Mouse (Mus musculus) stomach, embryonic 14.5 days (tissue): ENCODE data around the gene Stx5a. TPM values are rescaled to one million over a fixed set of nuclear protein-coding genes. Genes with fewer than 3 reads are reported as not detected.

ENCODE experiments used
- ATAC-seq: fragments of 200-750 bp; cut with Nextera tagmentation; 2 replicates; pipeline ENCODE4 v1.8.0; 2017; ENCODE audit warnings: low read depth, moderate TSS enrichment; ENCODE audit not compliant: insufficient number of reproducible peaks, insufficient read depth, low FRiP score
- H3K27ac ChIP-seq: fragments of 300-500 bp; sonication (generic); 2 replicates; pipeline ENCODE4 v1.5.1; 2014; ENCODE audit warnings: mild to moderate bottlenecking, low read length, moderate library complexity, mixed read lengths
- H3K27me3 ChIP-seq: fragments of 300-500 bp; sonication (generic); 2 replicates; pipeline ENCODE4 v1.6.1; 2014; ENCODE audit warnings: low read length, control low read depth, mixed read lengths; ENCODE audit not compliant: control insufficient read depth, insufficient read depth
- H3K36me3 ChIP-seq: fragments of 300-500 bp; sonication (generic); 2 replicates; pipeline ENCODE4 v1.6.1; 2014; ENCODE audit warnings: mild to moderate bottlenecking, control low read depth, low read length, moderate library complexity, mixed read lengths; ENCODE audit not compliant: control insufficient read depth, insufficient read depth
- H3K4me1 ChIP-seq: fragments of 300-500 bp; sonication (generic); 2 replicates; pipeline ENCODE4 v1.6.1; 2014; ENCODE audit warnings: low read length, control low read depth, mixed read lengths; ENCODE audit not compliant: control insufficient read depth, insufficient read depth
- H3K4me2 ChIP-seq: fragments of 300-500 bp; sonication (generic); replicated peaks from 2 replicates; pipeline ENCODE4 v1.6.1; 2014; ENCODE audit warnings: low read depth, low read length, control low read depth
- H3K4me3 ChIP-seq: fragments of 300-500 bp; sonication (generic); 2 replicates; pipeline ENCODE4 v1.5.1; 2014; ENCODE audit warnings: low read depth, low read length, control low read depth
- H3K9ac ChIP-seq: fragments of 300-500 bp; sonication (generic); replicated peaks from 2 replicates; pipeline ENCODE4 v1.6.1; 2014; ENCODE audit warnings: low read depth, mild to moderate bottlenecking, control low read depth, low read length, moderate library complexity, mixed read lengths
- H3K9me3 ChIP-seq: fragments of 300-500 bp; sonication (generic); 2 replicates; pipeline ENCODE4 v1.6.1; 2016; ENCODE audit warnings: low read depth, low read length, control low read depth; ENCODE audit not compliant: control insufficient read depth
- WGBS: fragments of 180-500 bp; shearing (Covaris S2); extraction: QIAGEN DNeasy Blood & Tissue Kit; methylation state at CpG from one replicate; pipeline ENCODE4 v1.1.7; 2014; 5-methylcytosine and 5-hydroxymethylcytosine counted together
- polyA plus RNA-seq: library from polyadenylated mRNA; unstranded; fragments of >200 nt; fragmentation: Nextera tagmentation; extraction: Ambion mirVana; gene quantifications from 2 replicates; pipeline ENCODE4 v1.2.1, GENCODE M21; 2014

The Stx5a gene
- polyA plus RNA-seq: 141 and 143 TPM in 2 replicates

- H3K4me2 ChIP-seq: peak within 1 kb of the TSS; percentile 96
- no peaks in the 10 kb centered on the region for H3K27me3 ChIP-seq
- H3K9ac ChIP-seq: peak within 1 kb of the TSS; percentile 95
- H3K4me3 ChIP-seq: peak within 1 kb of the TSS; percentile 97
- no peaks in the 10 kb centered on the region for H3K9me3 ChIP-seq
- H3K4me1 ChIP-seq: peaks cover 17% of the 10 kb centered on the region
- peak; percentile 98 for ATAC-seq
- H3K36me3 ChIP-seq: peaks cover 49% of the 10 kb centered on the region
- peak within 1 kb of the TSS; percentile 96 for H3K27ac ChIP-seq
- WGBS: under 1% methylated on average over 36 of the region's 36 CpGs
These were observed at the start of gene Stx5a for GRCm38 (mm10) chr19:8741243-8741869. Stx5a (plus strand) TSS chr19:8741413.

- Histone ChIP-seq H3K27me3 (no peaks in the 10 kb centered on the region), H3K4me2 (no peak overlapping the region), H3K27ac (no peak overlapping the region), H3K4me3 (no peak overlapping the region), H3K4me1 (no peaks in the 10 kb centered on the region), H3K9me3 (no peaks in the 10 kb centered on the region), H3K9ac (no peak overlapping the region), H3K36me3 (no peaks in the 10 kb centered on the region)
- ATAC-seq: no peak
- 52% methylated on average over 9 of the region's 9 CpGs for WGBS
These were observed 49.2 kb upstream of the Stx5a start for GRCm38 (mm10) chr19:8691871-8692539.

- whole genome bisulfite sequencing: 83% methylated on average over 5 of the region's 5 CpGs
- Histone ChIP-seq H3K4me3 (no peak overlapping the region), H3K9me3 (no peaks in the 10 kb centered on the region), H3K27me3 (no peaks in the 10 kb centered on the region), H3K9ac (no peak overlapping the region), H3K27ac (no peak overlapping the region), H3K4me1 (no peaks in the 10 kb centered on the region), H3K4me2 (no peak overlapping the region), H3K36me3 (no peaks in the 10 kb centered on the region)
- ATAC-seq: no peak
These were observed 48.5 kb upstream of the Stx5a start for GRCm38 (mm10) chr19:8692740-8693139.

GRCm38 (mm10) chr19:8695330-8695729 lies 45.9 kb upstream of the Stx5a start:
- Histone ChIP-seq H3K9ac (no peak overlapping the region), H3K4me3 (no peak overlapping the region), H3K4me2 (no peak overlapping the region), H3K4me1 (no peaks in the 10 kb centered on the region), H3K36me3 (no peaks in the 10 kb centered on the region), H3K9me3 (no peaks in the 10 kb centered on the region), H3K27ac (no peak overlapping the region), H3K27me3 (no peaks in the 10 kb centered on the region)
- ATAC-seq: peak; percentile 61; the same call in 1 of the 2 replicates
- 55% methylated on average over 6 of the region's 6 CpGs for WGBS

GRCm38 (mm10) chr19:8699652-8700051 lies 41.6 kb upstream of the Stx5a start:
- no peak overlapping the region for H3K4me2 ChIP-seq
- no peaks in the 10 kb centered on the region for H3K9me3 ChIP-seq

GRCm38 (mm10) chr19:8702458-8702857 lies 38.8 kb upstream of the Stx5a start:
- 67% methylated on average over 3 of the region's 3 CpGs for WGBS
- Histone ChIP-seq H3K4me1 (no peaks in the 10 kb centered on the region), H3K9me3 (no peaks in the 10 kb centered on the region), H3K27me3 (no peaks in the 10 kb centered on the region), H3K36me3 (peaks cover 7% of the 10 kb centered on the region; the same call in 1 of the 2 replicates), H3K9ac (no peak overlapping the region), H3K4me2 (no peak overlapping the region), H3K4me3 (no peak overlapping the region), H3K27ac (no peak overlapping the region)
- ATAC-seq: no peak

More at GRCm38 (mm10) chr19:8699652-8700051, 41.6 kb upstream of the Stx5a start:
- Histone ChIP-seq H3K4me1 (no peaks in the 10 kb centered on the region), H3K27ac (no peak overlapping the region), H3K4me3 (no peak overlapping the region), H3K36me3 (no peaks in the 10 kb centered on the region), H3K27me3 (no peaks in the 10 kb centered on the region), H3K9ac (no peak overlapping the region)
- WGBS: 77% methylated on average over 9 of the region's 9 CpGs
- no peak for ATAC-seq

GRCm38 (mm10) chr19:8703571-8703970 lies 37.6 kb upstream of the Stx5a start:
- Histone ChIP-seq H3K36me3 (peaks cover 18% of the 10 kb centered on the region), H3K27ac (no peak overlapping the region), H3K9me3 (no peaks in the 10 kb centered on the region), H3K4me2 (no peak overlapping the region), H3K4me1 (no peaks in the 10 kb centered on the region), H3K9ac (no peak overlapping the region), H3K27me3 (no peaks in the 10 kb centered on the region), H3K4me3 (no peak overlapping the region)
- ATAC-seq: no peak
- 57% methylated on average over 4 of the region's 4 CpGs for WGBS

GRCm38 (mm10) chr19:8705026-8705708 lies 36.0 kb upstream of the Stx5a start:
- WGBS: 78% methylated on average over 6 of the region's 6 CpGs
- Histone ChIP-seq H3K27me3 (no peaks in the 10 kb centered on the region), H3K27ac (no peak overlapping the region), H3K9ac (no peak overlapping the region), H3K9me3 (no peaks in the 10 kb centered on the region), H3K4me3 (no peak overlapping the region), H3K4me2 (no peak overlapping the region), H3K36me3 (peaks cover 34% of the 10 kb centered on the region), H3K4me1 (peaks cover 5% of the 10 kb centered on the region; the same call in 1 of the 2 replicates)
- no peak for ATAC-seq
